Mouse (Mus musculus) kidney, adult 10 weeks (tissue): ENCODE measurements around the gene Arl1. TPM values are rescaled to one million over a fixed set of nuclear protein-coding genes. Genes with fewer than 3 reads are reported as not detected.

Source experiments
- polyA plus RNA-seq: library from polyadenylated mRNA; stranded (reverse); fragments of 350-450 nt; fragmentation: Illumina TruSeq; extraction: RNeasy Lipid Tissue Mini Kit (QIAGEN cat#74804); gene quantifications from one replicate; pipeline ENCODE4 v1.2.3, GENCODE M21; 2014; ENCODE audit warnings: low read depth, low replicate concordance

Arl1 gene
- polyA plus RNA-seq: 427 TPM

DNA sequence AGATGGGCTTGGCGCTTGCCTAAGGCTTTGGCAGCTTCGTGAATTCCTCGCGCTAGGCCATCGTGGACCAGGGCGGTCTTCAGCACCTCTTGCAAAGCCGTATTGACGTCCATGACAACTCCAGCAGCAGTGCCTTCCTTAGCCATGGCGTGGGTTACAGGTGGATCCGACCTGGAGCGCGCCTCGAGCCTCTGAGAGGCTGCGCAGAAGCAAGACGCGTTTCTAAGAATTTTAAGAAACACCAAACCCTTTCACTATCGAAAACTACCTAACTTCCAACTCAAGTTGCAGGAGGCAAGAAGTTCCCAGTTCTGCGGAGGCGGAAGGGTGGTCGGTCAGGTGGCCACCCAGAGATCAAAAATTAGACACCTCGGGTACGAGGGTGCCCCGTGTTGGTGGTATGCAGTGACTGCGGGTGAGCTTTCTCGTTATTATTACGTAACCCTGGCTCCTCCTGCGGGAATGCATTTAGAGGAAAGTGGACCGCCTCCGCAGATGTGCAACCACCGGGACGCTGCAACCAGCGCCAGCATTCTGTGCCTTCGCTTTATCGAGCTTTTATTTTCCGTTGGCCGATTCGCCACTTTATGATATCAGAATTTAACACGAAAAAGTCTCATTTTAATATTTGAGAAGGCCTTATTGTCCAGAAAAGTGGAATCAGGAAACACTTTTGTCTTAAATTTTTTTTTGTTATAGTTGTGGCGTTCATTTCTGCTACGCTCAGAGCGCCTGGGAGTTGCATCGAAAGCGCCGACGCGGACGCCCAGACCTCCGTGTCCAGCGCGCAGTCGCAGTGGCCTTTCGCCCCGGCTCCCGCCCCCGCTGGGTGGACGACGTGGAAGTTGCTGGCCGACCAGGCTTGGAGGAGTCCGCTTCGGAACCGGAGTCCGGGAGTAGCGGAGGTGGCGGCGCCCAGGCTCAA, at the start of gene Arl1:
TSS of gene Arl1 (plus strand) at position 288 of the 925 bp plus-strand sequence.

DNA sequence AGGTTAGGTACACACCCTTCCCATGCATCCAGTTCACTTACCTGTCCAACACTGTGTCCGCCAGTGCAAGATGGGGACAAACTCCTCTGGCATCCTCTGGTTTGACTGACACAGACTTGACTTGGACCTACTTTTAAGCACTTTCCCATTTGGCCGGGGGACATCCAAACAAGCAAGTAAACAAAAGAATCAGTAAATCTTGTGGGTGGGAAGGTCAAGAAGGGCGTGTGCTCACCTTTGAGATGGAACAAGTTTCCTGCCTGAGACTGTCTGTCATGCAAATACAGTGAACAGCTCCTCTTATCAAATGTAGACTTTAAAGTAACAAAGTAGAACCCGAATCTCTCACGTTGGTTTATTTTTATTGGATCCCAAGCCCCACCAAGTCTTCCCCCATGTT, 45.7 kb upstream of the Arl1 start, which contains the start of gene Spic:
TSS of gene Spic (minus strand) at position 91 of the 400 bp plus-strand sequence.

Other genes with a start within 250 kb of the Arl1 start
- 4,250 TPM for gene Chpt1, start 226.8 kb upstream of the Arl1 start, polyA plus RNA-seq
- 0.44 TPM for gene Mybpc1, start 125.7 kb upstream of the Arl1 start, polyA plus RNA-seq
- gene Spic, start 45.8 kb upstream of the Arl1 start, polyA plus RNA-seq: not detected
- 38.1 TPM for gene Utp20, start 95.9 kb downstream of the Arl1 start, polyA plus RNA-seq
- 171 TPM for gene Slc5a8, start 155.1 kb downstream of the Arl1 start, polyA plus RNA-seq